Mouse (Mus musculus): ENCODE measurements around the gene Sh3d19.
"Not testable (repeated sequence)": the region's sequence is repeated elsewhere in the genome, so short reads cannot be mapped to it uniquely, and the experiment has no call there.

Gene Sh3d19

DNA sequence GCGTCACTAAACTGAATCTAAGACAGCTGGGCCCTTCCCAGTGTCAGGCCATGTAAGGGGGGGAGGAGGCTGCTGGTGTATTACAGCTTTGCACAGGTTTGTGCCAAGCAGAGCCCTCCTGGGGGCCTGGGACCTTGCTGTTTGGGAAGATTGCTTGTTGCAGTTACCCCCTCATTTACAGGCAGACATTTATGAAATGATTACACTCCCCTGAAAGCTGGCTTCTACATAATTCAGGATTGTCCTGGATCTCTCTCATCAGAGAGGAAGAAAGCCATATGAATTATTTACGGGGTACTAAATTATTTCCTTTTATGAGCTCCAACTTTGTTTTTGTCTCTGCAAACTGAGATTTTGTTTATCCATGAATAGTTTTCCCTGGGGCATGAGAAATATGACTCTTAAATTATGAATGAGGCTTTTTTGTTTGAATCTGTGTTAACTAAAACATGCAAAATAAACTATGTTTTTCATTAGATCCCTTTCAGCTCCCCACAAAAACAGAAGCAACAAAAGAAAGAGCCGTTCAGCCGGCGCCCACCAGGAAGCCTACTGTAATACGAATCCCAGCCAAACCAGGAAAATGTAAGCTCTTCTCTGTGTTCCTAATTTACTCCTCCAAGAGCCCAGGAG is 122.4 kb downstream of the Sh3d19 start:
- DNase-seq (ENCODE audit: low spot score in 2 of 2) = no peak

DNA sequence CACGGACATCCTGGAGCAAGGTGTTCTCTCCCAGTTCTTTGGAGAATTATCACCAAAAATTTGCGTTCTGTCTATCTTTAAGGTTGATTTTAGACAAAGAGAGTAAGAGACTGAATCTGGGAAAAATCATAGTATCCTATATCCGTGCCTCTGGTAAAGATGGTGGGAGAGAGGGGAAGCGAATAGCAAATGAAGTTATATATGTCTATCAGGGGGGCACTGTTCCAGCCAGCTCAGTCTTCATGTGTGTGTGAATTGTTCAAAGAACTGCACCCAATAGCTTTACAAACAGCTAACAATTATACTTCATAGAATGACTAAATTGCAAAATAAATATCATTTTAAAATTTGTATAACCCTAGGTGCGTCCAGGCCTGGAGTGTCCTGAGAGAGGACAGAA is 123.0 kb downstream of the Sh3d19 start:
- no peak for DNase-seq (ENCODE audit: low spot score in 2 of 2)

DNA sequence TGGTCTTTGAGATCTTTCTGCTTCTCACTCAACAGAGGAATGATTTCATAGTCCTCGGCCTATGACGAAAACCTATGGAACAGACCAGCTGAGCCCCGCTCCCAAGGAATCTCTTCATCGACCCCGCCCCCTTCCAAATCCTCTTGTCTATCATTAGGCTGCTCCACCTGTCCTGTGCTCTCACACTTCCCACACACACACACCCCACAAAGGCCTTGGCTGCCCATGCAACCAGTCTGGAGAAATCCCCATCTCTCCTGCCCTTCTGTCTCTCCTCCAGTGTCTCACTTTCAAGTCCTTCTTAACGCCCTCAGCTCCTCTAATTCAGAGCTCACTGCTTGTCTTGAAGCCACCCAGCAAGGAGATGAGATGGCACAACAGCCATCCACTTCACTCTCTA is 131.0 kb downstream of the Sh3d19 start:
- DNase-seq (ENCODE audit: low spot score in 2 of 2) = no peak

DNA sequence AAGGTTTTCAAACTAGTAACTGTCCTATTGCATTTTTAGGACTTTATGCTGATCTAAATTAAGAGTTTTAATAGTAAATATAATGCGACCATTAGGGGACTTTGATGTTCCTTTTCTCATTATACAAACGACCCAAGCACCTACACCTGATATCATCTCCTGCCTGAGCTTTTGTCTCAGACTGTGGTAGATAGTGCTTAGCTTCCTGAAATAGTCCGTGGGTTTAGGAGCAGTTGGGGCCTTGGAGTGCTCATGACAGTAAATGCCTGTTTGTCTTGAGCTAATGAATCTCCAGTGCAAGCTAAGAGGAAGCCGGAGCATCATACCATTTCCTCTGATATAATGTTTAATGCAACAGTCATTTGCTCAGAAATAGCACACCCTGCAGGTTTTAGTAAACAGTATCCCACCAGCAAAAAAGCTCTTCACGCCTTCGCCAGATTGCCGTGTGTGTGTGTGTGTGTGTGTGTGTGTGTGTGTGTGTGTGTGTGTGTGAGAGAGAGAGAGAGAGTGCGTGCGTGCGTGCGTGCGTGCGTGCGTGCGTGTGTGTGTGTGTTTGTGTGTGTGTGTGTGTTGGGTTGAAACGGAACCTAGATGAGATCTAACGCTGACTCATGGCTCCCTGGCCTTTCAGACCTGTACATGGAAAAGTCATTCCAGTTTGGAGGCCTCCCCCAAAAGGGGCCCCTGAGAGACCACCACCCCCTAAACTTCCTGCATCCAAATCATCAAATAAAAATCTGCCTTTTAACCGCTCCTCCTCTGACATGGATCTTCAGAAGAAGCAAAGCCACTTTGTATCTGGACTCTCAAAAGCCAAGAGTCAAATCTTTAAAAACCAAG is 132.8 kb downstream of the Sh3d19 start:
- no peak for DNase-seq (ENCODE audit: low spot score in 2 of 2)

DNA sequence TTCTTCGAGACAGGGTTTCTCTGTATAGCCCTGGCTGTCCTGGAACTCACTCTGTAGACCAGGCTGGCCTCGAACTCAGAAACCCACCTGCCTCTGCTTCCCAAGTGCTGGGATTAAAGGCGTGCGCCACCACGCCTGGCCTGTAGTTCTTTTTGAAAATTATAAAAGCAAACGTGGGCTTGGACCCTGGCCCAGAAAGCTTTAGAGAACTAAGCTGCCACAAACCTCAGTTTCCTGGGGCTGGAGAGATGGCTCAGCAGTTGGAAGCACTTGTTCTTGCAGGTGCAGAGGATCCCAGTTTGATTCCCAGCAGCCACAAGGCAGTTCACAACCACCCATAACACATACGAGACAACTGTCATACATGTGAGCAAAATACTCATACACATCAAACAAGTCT is 133.5 kb downstream of the Sh3d19 start:
- DNase-seq (ENCODE audit: low spot score in 2 of 2) = not testable (repeated sequence)

DNA sequence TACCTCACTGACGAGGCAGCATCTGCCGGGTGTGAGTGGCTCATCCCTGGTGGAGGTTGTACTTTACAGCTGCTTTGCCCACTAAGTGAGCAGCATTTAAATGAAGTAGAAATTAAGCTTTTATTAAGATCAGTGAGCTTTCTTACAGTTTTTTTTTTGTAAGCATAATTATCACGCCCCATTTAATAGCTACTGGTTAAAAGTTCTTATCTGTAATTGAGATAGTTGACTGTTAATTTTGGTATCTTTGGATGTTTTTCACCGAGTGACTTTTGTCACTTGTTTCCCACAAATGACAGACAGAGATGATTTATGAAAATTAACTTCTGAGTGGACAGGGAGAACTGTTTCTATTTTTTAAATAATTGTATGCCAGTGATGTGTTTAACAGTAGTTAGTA is 134.0 kb downstream of the Sh3d19 start:
- DNase-seq (ENCODE audit: low spot score in 2 of 2) = no peak

DNA sequence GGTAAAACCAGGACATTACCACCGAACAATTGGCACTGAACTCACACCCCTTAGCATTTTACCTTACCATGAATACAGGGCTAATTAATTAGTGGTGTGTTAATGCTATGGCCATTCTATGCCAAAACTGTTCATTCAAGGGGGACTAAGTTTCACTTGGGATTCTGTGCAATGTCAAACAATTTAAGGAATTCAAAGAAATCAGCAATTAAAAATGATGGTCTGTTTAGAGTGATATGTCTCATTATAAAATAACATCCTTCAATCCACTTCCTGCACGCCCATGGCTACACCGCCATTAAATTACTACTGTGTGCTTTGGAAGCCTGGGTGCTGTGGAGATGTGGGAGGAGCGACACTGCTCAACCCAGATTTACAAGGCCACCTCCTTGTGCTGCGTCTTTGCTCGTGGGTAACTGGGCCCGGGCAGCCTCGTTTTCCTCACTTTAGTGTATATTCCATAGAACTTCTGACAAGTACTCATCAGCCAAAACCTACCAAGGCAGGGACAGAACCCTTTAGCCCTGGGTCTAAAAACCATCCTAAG is 135.2 kb downstream of the Sh3d19 start:
- no peak for DNase-seq (ENCODE audit: low spot score in 2 of 2)

DNA sequence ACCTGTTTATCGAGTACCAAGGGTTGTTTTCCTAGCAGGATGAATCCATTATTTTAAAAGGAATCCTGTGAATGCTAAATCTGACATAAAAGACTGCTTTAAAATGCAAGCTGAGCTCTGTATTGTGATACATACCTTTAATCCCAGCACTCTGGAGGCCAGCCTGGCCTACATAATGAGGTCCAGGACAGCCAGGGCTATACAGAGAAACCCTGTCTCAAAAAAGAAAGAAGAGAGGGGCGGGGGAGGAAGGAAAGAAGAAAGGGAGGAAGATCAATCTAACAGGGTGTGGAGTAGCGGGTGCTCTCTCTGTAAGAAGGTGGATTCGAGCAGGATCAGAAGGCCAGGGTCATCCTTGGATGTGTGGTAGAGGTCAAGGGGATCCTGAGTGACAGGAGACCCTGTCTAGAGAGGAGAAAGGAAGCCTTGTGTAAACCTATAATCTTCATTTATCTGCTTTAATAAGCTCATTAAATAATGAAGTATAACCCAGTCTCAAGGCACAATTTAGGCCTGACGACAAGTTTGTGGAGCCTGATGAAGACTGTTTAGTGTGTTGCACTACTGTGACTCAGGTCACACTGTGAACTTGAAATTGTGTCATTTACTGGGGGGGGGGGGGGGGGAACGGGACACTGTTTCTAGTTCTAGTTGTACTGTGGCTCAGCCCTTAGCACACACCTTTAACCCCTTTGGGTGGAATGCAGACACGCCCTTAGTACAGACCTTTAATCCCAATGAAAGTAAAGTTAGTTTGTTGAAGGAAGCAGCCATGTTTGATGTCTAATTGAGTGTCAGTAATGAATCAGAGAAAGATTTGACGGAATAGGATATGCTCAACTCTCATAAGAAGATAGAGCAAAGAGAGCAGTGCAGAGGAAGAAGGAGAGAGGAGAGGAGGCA is 137.0 kb downstream of the Sh3d19 start:
- DNase-seq (ENCODE audit: low spot score in 2 of 2) = no peak

DNA sequence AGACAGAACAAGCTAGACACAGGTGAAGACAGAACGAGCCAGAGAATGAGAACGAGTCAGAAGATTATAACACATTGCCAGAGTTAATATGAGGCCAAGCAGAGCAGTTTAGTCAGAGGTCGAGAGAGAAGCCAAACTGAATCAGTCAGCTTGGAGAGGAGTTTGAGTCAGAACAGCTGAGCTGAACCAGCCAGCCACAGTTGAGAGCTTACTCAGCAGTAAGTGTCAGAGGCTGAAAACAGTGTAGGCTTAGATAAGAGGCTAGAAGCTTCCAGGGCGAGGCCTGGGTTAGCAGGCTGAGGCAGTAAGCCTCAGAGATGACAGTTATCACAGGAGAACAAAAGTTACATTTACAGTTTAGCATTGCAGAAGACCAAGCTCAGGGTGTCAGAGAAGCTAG is 137.7 kb downstream of the Sh3d19 start:
- peak; percentile 6 to 25 for DNase-seq (ENCODE audit: low spot score in 2 of 2)

DNA sequence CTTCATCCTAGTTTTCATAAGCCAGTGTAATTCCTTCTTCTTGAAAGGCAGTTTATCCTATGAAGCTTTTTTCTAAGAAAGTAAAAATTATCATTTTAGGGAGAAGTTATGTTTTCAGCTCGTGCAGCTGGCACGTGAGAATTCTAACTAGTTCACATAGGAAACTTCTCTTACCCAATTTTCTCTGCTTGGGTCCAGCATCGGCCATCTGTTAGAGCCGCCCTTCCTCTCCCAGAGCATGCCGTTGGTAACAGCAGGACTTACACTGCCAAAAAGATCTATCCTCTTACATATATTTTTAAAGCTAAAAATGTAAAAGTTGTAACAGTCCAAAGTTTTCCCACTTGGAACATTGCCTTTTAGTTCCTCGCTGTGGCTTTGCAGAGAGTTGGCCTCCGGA is 138.2 kb downstream of the Sh3d19 start:
- DNase-seq (ENCODE audit: low spot score in 2 of 2) = no peak

DNA sequence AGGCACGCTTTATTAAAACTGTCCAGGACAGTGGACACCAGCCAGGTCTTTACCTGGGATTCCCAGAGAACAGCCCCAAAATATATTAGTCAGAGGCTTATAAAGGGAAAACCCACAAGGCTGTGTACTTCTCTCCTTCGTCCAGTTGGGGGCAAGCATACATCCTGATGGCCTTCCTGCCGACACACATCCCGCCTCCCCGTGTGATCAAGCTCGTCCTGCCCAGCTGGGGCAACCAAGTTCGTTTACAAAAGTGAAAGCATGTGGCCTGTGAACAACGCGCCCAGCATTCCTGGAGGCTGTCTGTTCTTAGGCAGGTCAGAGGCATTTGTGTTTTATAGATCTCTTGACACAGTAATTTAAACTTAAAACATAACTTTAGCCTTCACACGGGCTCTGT is 139.2 kb downstream of the Sh3d19 start:
- peak; percentile 42 to 63 for DNase-seq (ENCODE audit: low spot score in 2 of 2)

DNA sequence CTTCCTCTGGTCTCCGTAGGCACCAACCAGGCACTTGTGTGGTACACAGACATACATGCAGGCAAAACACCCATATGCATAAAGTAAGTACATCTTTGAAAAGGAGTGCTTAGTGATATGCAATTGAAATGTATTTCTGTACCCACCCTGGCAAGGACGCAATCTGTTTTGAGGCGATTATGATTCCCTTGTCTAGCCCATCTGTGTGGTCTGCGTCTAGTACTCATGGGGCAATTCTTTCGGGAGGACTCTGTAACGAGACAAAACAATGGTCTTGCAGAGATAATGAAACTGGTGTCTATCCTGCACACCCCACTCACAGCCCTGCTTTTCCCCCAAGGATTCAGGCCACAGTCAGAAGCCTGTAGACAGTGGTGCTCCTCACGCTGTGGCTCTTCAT is 141.9 kb downstream of the Sh3d19 start:
- no peak for DNase-seq (ENCODE audit: low spot score in 2 of 2)

DNA sequence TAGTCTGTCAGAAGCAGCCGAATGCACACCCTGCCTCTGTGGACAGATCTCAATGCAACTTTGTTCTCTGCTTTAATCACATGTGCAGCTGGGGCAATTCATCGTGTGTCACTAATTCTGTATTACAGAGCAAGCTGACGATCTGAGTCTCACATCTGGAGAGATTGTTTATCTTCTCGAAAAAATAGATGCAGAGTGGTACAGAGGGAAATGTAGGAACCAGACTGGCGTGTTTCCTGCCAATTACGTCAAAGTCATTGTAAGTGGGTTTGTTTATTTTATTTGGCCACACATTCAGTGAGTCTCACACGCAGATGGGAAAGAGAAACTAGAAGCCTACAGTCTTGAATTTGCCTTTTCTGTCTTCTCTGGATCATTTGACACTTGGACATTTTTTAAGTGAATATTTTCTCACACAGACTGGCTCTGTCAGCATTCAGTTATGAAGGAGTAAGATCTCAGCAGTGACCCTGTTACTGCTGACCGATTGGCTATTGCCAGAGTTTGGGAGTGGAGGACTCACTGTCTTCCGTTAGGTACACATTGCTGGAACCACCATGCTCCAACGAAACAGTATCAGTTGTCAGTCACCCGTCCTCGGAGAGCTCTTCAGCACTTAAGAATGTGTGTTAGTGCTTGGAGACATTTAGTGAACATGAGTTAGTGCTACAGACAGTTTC is 143.9 kb downstream of the Sh3d19 start:
- no peak for DNase-seq (ENCODE audit: low spot score in 2 of 2)

DNA sequence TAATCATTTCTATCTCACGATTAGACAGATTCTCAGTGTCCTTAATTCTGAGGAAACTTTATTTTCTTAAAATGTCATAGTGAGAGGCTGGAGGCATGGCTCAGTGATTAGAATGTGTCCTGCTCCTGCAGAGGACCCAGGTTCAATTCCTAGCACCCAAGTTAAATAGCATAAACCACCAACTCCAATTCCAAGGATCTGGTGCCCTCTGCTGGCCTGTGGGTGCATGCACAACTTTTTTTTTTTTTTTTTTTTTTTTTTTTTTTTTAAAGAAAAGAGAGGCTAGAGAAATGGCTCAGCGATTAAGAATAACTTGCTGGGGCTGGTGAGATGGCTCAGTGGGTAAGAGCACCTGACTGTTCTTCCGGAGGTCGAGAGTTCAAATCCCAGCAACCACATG is 146.0 kb downstream of the Sh3d19 start:
- no peak for DNase-seq (ENCODE audit: low spot score in 2 of 2)

DNA sequence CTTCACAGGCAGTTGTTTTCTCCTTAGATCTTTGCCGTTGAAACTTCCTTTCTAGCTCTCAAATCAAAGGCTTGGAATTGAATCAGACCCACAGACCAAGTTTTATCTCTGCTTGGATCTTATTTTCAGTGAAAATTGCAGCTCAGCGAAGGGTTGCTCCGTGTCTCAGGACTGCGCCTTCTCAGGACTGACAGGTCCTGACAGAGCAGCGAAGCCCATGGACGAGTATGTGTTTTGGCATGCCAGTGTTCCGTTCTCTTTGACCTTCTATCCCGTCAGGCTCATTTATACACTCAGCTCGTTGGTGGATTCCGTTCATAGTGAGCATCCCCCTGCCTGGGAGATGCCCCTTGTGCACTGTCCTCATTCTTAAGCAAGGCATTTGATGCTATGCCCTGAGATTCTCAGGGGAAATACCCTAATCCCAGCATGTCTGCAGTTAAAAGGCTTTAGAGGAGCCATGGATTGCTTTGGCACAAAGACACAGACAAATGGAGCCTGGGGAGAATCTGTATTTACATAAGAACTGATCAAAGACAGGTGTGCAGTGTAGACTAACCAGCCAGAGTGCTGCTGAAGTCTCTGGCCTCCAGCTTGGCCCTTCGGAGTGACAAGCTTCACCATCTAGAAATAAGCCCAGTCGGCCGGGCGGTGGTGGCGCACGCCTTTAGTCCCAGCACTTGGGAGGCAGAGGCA is 148.5 kb downstream of the Sh3d19 start:
- DNase-seq (ENCODE audit: low spot score in 2 of 2) = no peak

DNA sequence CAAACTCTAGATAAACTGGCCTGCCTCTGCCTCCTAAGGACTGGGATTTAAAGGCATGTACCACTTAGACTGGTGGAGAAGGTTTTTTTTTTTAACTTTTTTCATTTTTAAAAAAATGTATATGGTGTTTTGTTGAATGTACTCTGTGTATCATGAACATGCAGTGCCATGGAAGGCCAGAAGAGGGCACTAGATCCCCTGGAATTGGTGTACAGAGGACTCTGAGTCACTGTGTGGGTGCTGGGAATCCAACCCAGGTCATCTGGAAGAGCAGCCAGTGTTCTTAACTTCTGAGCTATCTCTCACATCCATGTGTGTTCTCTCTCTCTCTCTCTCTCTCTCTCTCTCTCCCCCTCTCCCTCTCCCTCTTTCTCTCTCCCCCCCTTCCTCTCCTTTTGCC is 151.2 kb downstream of the Sh3d19 start:
- DNase-seq (ENCODE audit: low spot score in 2 of 2) = no peak

DNA sequence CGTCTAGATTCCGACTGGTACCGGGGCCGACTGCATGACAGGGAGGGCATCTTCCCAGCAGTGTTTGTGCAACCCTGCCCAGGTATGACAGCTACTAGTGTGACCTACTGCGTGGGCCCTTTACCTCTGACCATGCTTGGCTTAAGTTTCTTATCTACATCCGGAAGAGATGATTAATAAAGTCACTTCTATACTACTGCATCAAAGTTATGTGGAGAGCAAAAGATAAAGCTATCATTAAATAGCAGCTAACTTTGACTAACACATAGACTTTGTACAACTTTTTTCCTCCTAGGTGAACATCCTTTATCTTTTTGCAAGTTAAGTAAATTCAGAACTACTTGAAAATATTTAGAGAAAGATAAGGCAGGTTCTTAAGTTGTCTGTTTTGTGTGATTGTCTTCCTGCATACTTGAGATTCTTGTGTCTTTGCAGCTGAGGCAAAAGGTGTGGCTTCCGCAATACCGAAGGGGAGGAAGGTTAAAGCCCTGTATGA is 152.4 kb downstream of the Sh3d19 start:
- DNase-seq (ENCODE audit: low spot score in 2 of 2) = no peak

DNA sequence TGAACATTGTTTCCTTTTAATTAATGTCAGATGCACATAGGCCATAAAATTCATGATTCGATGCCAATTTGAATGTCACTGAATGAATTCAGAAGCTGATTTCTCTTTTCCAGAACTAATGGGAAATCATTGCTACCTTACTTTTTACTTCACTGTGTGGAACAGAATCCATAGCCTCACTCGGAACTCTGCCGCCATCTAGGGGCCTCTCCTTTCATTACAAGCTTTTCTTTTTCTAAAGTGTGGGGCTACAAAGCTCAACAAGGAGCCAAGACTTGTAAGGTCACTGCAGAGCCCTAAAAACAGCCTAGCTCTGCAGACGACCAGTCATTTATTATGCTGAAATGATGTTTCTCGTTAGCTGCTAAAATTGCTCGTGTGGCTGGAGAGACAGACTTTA is 158.8 kb downstream of the Sh3d19 start:
- peak; percentile 27 to 42 for DNase-seq (ENCODE audit: low spot score in 2 of 2)

DNA sequence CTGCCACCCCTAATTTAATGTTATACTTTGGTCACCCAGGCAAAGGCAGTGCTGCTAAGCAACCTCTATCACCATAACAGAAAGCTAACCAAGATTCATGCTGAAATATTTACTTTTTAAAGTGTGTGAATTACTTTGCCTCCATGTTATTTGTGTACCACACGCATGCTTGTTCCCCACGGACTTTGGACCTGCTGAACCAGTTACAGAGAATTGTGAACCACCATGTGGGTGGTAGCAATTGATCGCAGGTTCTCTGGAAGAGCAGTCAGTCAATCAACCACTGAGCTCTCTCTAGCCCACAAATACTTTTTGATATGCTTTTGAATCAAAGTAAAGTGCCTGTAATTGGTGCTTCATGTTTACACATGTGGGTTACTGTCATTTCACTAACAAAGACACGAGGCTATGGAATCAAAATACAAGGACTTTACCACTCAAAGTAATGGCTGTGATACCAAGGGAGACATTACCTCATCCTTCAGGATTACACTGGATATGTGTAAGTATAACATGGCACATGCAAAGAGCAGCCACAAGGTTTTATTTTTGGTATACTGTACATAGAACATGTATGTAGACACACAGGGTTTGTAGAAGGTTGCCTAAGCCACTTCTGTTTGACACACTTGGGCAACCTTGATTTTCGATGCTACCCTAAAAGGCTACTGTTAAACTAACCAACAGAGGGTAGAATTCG is 164.2 kb downstream of the Sh3d19 start:
- no peak for DNase-seq (ENCODE audit: low spot score in 2 of 2)

DNA sequence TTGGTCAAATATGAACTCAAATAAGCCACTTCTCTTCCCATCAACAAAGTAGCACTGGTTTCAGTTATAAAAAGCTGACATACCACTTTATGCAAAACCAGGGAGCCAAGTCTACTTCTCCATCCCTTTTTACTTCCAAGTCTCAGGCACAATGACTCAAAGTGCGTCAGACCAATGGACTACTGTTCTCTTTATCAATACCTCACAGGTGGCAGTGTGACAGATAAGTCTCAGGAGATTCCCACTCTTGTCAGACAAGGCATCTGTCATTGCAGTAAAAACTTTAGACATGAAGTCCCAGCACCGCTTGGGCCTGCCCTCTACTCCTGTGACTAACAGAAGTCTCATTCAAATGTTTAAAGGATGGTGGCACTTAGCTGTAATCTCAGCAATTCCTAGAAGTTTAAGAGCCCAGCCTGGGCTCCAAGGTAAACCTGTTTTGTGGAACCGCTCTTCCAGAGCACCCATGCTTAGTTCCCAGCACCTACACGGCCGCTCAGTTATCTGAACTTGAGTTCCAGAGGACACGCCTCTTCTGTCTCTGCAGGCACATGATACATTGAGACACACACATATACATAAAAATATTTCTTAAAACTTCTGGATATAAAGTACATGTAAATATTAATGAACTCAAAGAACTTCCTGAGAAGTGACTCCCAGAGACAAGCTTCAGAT is 165.1 kb downstream of the Sh3d19 start:
- DNase-seq (ENCODE audit: low spot score in 2 of 2) = no peak
